Mouse (Mus musculus) forebrain, embryonic 15.5 days (tissue): ENCODE data around the gene Fry. TPM values are rescaled to one million over a fixed set of nuclear protein-coding genes. Genes with fewer than 3 reads are reported as not detected.

ENCODE experiments used
- ATAC-seq: fragments of 200-750 bp; cut with Nextera tagmentation; replicated peaks from 2 replicates; pipeline ENCODE4 v1.8.0; 2017; ENCODE audit warnings: mild to moderate bottlenecking, moderate TSS enrichment, moderate library complexity
- H3K27ac ChIP-seq: fragments of 300-500 bp; sonication (generic); replicated peaks from 2 replicates; pipeline ENCODE4 v1.5.1; 2015; ENCODE audit warnings: mild to moderate bottlenecking, inconsistent platforms
- H3K27me3 ChIP-seq: fragments of 300-500 bp; sonication (generic); 2 replicates; pipeline ENCODE4 v1.6.1; 2015; ENCODE audit warnings: inconsistent platforms
- H3K36me3 ChIP-seq: fragments of 300-500 bp; sonication (generic); 2 replicates; pipeline ENCODE4 v1.6.1; 2015; ENCODE audit warnings: mild to moderate bottlenecking, inconsistent platforms
- H3K4me1 ChIP-seq: fragments of 300-500 bp; sonication (generic); 2 replicates; pipeline ENCODE4 v1.6.1; 2015; ENCODE audit warnings: inconsistent platforms
- H3K4me2 ChIP-seq: fragments of 300-500 bp; sonication (generic); replicated peaks from 2 replicates; pipeline ENCODE4 v1.6.1; 2015; ENCODE audit warnings: mild to moderate bottlenecking, inconsistent platforms
- H3K4me3 ChIP-seq: fragments of 300-500 bp; sonication (generic); 2 replicates; pipeline ENCODE4 v1.5.1; 2015; ENCODE audit warnings: mild to moderate bottlenecking, inconsistent platforms
- H3K9ac ChIP-seq: fragments of 300-500 bp; sonication (generic); replicated peaks from 2 replicates; pipeline ENCODE4 v1.6.1; 2015; ENCODE audit warnings: mild to moderate bottlenecking, inconsistent platforms
- H3K9me3 ChIP-seq: fragments of 300-500 bp; sonication (generic); 2 replicates; pipeline ENCODE4 v1.6.1; 2016; ENCODE audit warnings: inconsistent platforms
- WGBS: fragments of 180-500 bp; shearing (Covaris S2); methylation state at CpG from one replicate; pipeline ENCODE4 v1.1.7; 2015; ENCODE audit warnings: mixed read lengths; 5-methylcytosine and 5-hydroxymethylcytosine counted together
- polyA plus RNA-seq: library from polyadenylated mRNA; unstranded; fragments of >200 nt; fragmentation: Nextera tagmentation; extraction: Ambion mirVana; gene quantifications from 2 replicates; pipeline ENCODE4 v1.2.1, GENCODE M21; 2015

Fry gene
- polyA plus RNA-seq, 1 experiment from 2014 or later = 36.3 TPM

DNA sequence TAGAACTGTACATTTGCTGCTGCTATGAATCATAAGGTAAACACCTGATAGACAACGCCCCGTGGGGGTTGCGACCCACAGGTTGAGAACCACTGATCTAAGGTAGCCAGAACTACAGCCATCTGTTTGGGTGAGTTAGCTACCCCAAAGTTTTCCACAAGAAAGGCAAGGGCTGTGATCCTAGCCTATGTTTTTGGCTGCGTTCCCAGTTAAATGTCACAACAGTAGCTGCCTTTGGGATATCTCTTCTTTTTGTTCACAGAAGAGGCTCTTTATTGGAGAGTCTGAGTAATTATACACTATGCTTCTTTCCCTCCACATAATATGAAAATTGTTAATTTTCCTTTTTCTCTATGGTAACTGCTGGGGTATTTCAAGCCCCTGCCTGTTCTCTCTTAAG, 3.7 kb upstream of the Fry start:
- Histone ChIP-seq H3K27ac (peak overlapping the region; percentile 38), H3K36me3 (no peaks in the 10 kb centered on the region), H3K9me3 (no peaks in the 10 kb centered on the region), H3K27me3 (no peaks in the 10 kb centered on the region), H3K4me2 (no peak overlapping the region), H3K4me1 (peaks cover 25% of the 10 kb centered on the region), H3K4me3 (no peak overlapping the region), H3K9ac (no peak overlapping the region)
- 82% methylated on average over 4 of the region's 4 CpGs for WGBS
- ATAC-seq = no peak

DNA sequence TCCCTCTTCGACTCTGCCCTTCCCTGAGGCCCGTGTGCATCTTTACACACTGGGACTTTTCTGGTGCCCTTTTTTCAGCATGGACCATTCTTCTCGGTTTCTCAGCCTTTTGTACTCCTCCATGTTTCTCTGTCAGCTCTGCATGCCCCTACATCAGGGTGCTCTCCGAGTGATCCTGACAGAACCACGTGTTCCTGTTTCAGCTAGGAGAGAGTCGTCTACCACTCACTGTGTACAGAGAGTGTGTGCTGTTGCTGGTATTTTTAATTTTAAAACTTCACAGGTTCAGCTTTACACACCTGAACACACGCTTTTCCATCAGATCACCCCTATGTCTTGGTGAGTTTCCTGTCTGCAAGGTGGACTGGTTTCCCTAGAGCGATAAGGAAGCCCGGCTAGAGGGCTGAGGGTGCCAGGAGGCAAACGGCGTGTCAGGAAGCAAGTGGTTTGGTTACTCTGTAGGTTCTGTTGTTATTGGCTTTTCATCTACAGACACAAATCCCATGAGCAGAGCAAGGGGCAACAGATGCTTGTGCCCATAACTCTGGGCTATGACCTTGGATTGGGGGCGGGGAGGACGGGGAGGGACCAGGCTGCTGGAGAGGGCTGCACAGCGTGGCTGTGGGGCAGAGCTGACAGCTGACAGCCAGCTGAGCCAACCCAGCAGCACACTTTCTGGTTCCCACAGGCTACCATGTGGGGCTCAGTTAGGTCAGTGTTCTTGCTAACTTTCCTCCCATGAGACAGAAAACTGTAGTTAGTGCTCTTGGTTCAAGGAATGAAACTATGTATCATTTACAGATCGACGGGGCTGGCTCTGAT, 3.0 kb upstream of the Fry start:
- no peaks in the 10 kb centered on the region for H3K36me3 ChIP-seq
- 0 out of 2 replicates have a peak overlapping the region, but pooled peaks have one; percentile 4 for H3K9ac ChIP-seq
- no peak overlapping the region for H3K4me3 ChIP-seq
- no peaks in the 10 kb centered on the region for H3K27me3 ChIP-seq
- peak overlapping the region; percentile 38 for H3K27ac ChIP-seq
- H3K9me3 ChIP-seq = no peaks in the 10 kb centered on the region
- H3K4me1 ChIP-seq = peaks cover 25% of the 10 kb centered on the region
- 60% methylated on average over 16 of the region's 16 CpGs for WGBS
- no peak for ATAC-seq
- no peak overlapping the region for H3K4me2 ChIP-seq

DNA sequence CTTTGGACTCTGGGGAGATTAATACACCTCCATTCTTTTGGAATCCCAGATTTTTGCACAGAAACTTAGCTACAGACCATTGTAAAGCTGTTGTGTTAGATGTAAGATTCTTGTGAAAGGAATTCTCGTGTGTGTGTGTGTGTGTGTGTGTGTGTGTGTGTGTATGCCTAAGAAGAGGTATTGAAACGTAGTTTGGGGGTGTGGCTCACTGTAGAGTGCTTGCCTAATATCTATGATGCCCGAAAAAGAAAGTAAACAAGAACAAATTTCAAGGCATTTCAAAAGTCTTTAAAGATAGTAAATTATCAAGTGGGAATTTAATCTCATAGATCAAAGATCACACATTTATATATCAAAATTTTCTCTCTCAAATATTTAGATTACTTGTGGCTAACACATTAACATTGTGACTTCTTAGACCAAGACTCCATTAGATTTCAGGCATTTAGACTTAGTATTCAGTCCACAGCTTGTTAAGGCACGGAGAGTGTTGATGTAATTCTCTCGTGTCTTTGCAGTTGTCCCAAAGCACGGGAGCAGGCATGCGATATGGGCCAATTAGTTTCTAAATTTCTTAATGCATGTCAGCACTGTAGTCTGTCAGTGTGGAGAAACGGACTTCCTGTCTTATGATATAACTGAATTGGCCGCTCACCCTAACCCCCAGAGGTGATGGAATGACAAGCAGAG, 2.1 kb upstream of the Fry start:
- Histone ChIP-seq H3K4me1 (peaks cover 25% of the 10 kb centered on the region), H3K27me3 (no peaks in the 10 kb centered on the region), H3K4me3 (no peak overlapping the region), H3K36me3 (no peaks in the 10 kb centered on the region), H3K4me2 (no peak overlapping the region), H3K27ac (no peak overlapping the region), H3K9me3 (no peaks in the 10 kb centered on the region), H3K9ac (no peak overlapping the region)
- ATAC-seq = no peak
- WGBS = 67% methylated on average over 9 of the region's 9 CpGs

GRCm38 (mm10) chr5:150116906-150117216, 1.6 kb upstream of the Fry start:
- Histone ChIP-seq H3K9me3 (no peaks in the 10 kb centered on the region), H3K9ac (no peak overlapping the region), H3K4me2 (no peak overlapping the region), H3K36me3 (no peaks in the 10 kb centered on the region), H3K27me3 (no peaks in the 10 kb centered on the region), H3K27ac (no peak overlapping the region), H3K4me3 (no peak overlapping the region), H3K4me1 (peaks cover 25% of the 10 kb centered on the region)
- WGBS = 85% methylated on average over 6 of the region's 6 CpGs
- no peak for ATAC-seq

DNA sequence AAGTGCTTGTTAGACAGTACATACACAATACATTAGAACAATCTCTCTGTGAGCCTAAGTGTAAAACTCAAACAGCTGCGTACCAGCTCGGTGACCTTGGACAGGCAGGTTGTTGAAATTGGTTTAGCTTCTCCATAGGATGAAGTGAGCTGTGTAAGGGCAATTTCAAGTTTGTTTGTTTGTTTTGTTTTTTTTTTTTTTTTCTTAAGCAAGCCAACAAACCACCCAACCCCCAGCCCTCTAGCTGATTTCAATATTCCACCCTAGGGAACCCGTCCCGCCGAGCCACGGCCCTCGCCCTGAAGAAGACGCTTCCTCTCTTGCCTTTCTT, 356 bp upstream of the Fry start:
- WGBS = 17% methylated on average over 8 of the region's 8 CpGs
- H3K9me3 ChIP-seq = no peaks in the 10 kb centered on the region
- no peaks in the 10 kb centered on the region for H3K27me3 ChIP-seq
- H3K36me3 ChIP-seq = no peaks in the 10 kb centered on the region
- no peak for ATAC-seq
- peak overlapping the region; percentile 88 for H3K4me2 ChIP-seq
- H3K4me1 ChIP-seq = peaks cover 25% of the 10 kb centered on the region
- H3K27ac ChIP-seq = peak overlapping the region; percentile 73
- no peak overlapping the region for H3K9ac ChIP-seq
- peak overlapping the region; percentile 90 for H3K4me3 ChIP-seq

- no peak overlapping the region for H3K4me3 ChIP-seq
- H3K9ac ChIP-seq = no peak overlapping the region
- peaks cover 13% of the 10 kb centered on the region for H3K4me1 ChIP-seq
- WGBS = 92% methylated on average over 8 of the region's 8 CpGs
- H3K27ac ChIP-seq = no peak overlapping the region
- no peak overlapping the region for H3K4me2 ChIP-seq
- no peaks in the 10 kb centered on the region for H3K36me3 ChIP-seq
- H3K9me3 ChIP-seq = no peaks in the 10 kb centered on the region
- H3K27me3 ChIP-seq = no peaks in the 10 kb centered on the region
- no peak for ATAC-seq
Measured at GRCm38 (mm10) chr5:150120676-150121075, 2.2 kb downstream of the Fry start.

GRCm38 (mm10) chr5:150122095-150122494, 3.6 kb downstream of the Fry start:
- no peak overlapping the region for H3K4me3 ChIP-seq
- no peaks in the 10 kb centered on the region for H3K36me3 ChIP-seq
- H3K9me3 ChIP-seq = no peaks in the 10 kb centered on the region
- no peak overlapping the region for H3K9ac ChIP-seq
- WGBS = 87% methylated on average over 4 of the region's 4 CpGs
- peaks cover 11% of the 10 kb centered on the region for H3K4me1 ChIP-seq
- no peaks in the 10 kb centered on the region for H3K27me3 ChIP-seq
- no peak overlapping the region for H3K4me2 ChIP-seq
- ATAC-seq = no peak
- no peak overlapping the region for H3K27ac ChIP-seq

GRCm38 (mm10) chr5:150122571-150122970, 4.1 kb downstream of the Fry start:
- Histone ChIP-seq H3K4me3 (no peak overlapping the region), H3K4me2 (no peak overlapping the region), H3K27me3 (no peaks in the 10 kb centered on the region), H3K9me3 (no peaks in the 10 kb centered on the region), H3K4me1 (peaks cover 11% of the 10 kb centered on the region), H3K27ac (no peak overlapping the region), H3K9ac (no peak overlapping the region), H3K36me3 (no peaks in the 10 kb centered on the region)
- WGBS = 75% methylated on average over 2 of the region's 2 CpGs
- no peak for ATAC-seq

- Histone ChIP-seq H3K4me2 (no peak overlapping the region), H3K9ac (no peak overlapping the region), H3K27ac (no peak overlapping the region), H3K4me3 (no peak overlapping the region), H3K36me3 (no peaks in the 10 kb centered on the region), H3K9me3 (no peaks in the 10 kb centered on the region), H3K4me1 (peaks cover 12% of the 10 kb centered on the region), H3K27me3 (no peaks in the 10 kb centered on the region)
- no peak for ATAC-seq
- 87% methylated on average over 9 of the region's 9 CpGs for WGBS
Measured at GRCm38 (mm10) chr5:150125920-150126319, 7.5 kb downstream of the Fry start.

GRCm38 (mm10) chr5:150128432-150128831, 10.0 kb downstream of the Fry start:
- 82% methylated on average over 8 of the region's 8 CpGs for WGBS
- H3K9me3 ChIP-seq = no peaks in the 10 kb centered on the region
- H3K4me1 ChIP-seq = peaks cover 17% of the 10 kb centered on the region
- ATAC-seq = no peak
- no peak overlapping the region for H3K4me3 ChIP-seq
- H3K9ac ChIP-seq = no peak overlapping the region
- no peaks in the 10 kb centered on the region for H3K36me3 ChIP-seq
- H3K27ac ChIP-seq = no peak overlapping the region
- H3K27me3 ChIP-seq = no peaks in the 10 kb centered on the region
- H3K4me2 ChIP-seq = no peak overlapping the region

DNA sequence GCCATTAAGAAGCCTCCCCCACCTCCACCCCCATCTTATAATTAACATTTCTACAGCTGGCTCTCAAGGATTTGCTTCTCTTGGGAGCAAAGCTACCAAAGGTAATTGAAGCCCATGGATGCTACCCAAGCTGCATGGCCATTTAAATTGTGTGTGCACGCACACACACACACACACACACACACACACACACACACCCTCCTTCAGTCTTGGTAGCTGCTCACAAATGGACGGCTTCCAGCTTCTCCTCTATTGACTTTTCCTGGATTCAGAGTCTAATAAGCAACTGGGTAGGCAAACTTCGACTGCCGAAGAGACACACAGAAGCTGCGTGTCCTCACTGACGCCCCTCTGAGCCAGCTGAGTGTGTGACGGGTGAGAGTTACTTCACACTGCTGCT, 11.7 kb downstream of the Fry start:
- ATAC-seq = no peak
- Histone ChIP-seq H3K27ac (no peak overlapping the region), H3K4me2 (no peak overlapping the region), H3K4me3 (no peak overlapping the region), H3K9me3 (no peaks in the 10 kb centered on the region), H3K4me1 (peaks cover 17% of the 10 kb centered on the region), H3K36me3 (no peaks in the 10 kb centered on the region), H3K27me3 (no peaks in the 10 kb centered on the region), H3K9ac (no peak overlapping the region)
- 53% methylated on average over 7 of the region's 7 CpGs for WGBS

DNA sequence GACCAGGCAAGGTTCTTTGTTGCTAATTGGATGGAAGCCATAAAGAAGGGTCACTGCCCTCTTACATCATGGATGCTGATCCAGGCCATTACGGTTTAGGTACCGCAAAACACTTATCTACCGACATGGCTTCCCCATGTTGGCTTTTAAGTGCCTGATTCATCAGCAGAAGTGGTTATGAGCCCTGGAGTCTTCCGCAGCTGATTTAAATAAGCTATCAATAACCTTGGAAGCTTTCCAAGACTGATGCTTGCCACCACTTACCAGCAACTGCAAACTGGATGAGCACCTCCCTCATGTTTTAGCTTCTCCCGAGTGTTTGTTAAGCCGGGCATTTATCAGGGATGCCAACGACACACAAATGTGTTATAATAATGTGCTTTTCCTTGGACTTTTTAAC, 12.7 kb downstream of the Fry start:
- Histone ChIP-seq H3K9ac (no peak overlapping the region), H3K27ac (no peak overlapping the region), H3K27me3 (no peaks in the 10 kb centered on the region), H3K36me3 (no peaks in the 10 kb centered on the region), H3K4me2 (no peak overlapping the region), H3K9me3 (no peaks in the 10 kb centered on the region), H3K4me1 (peaks cover 17% of the 10 kb centered on the region), H3K4me3 (no peak overlapping the region)
- WGBS = 56% methylated on average over 7 of the region's 7 CpGs
- ATAC-seq = no peak

GRCm38 (mm10) chr5:150134651-150135050, 16.2 kb downstream of the Fry start:
- Histone ChIP-seq H3K4me2 (no peak overlapping the region), H3K9me3 (no peaks in the 10 kb centered on the region), H3K36me3 (no peaks in the 10 kb centered on the region), H3K4me1 (peaks cover 17% of the 10 kb centered on the region), H3K27ac (no peak overlapping the region), H3K9ac (no peak overlapping the region), H3K27me3 (no peaks in the 10 kb centered on the region), H3K4me3 (no peak overlapping the region)
- ATAC-seq = no peak
- 88% methylated on average over 3 of the region's 3 CpGs for whole genome bisulfite sequencing
